In genomic region chr2:12023402-12024111, GRCm38 (mm10) we compare ENCODE assay signal across 8 mouse cellular contexts.
DNase-seq lines count a peak whose midpoint lies in the region; ATAC-seq and TF ChIP-seq lines count a peak whose summit lies in the region.

No protein-coding gene starts in this region.

- H3K36me3 ChIP-seq in intestine, embryonic 16.5 days (ENCODE audit: control insufficient read depth, insufficient read depth, low read length): no peaks in the 10 kb centered on the region
- no peaks in the 10 kb centered on the region for H3K36me3 ChIP-seq in lung, embryonic 14.5 days (ENCODE audit: insufficient read depth)

- no peak for TF ChIP-seq POLR2A in bone marrow macrophage, adult 2 months (IDR thresholded peaks at IDR 0.05; ENCODE audit: borderline replicate concordance, low read depth, low read length)
- TF ChIP-seq POLR2A in cerebellum, adult 2 months (IDR thresholded peaks at IDR 0.05; ENCODE audit: borderline replicate concordance, insufficient read depth, low read length): no peak

- peak; percentile 55 for ATAC-seq in intestine, embryonic 16.5 days
- ATAC-seq in lung, embryonic 14.5 days (ENCODE audit: insufficient read depth): peak; percentile 92
- ATAC-seq in megakaryocyte-erythroid progenitor cell, adult 5-6 weeks (replicated peaks; ENCODE audit: low FRiP score, low TSS enrichment, poor library complexity, severe bottlenecking): no peak

- H3K9me3 ChIP-seq in intestine, embryonic 16.5 days (ENCODE audit: control insufficient read depth, low read length): no peaks in the 10 kb centered on the region
- no peaks in the 10 kb centered on the region for H3K9me3 ChIP-seq in lung, embryonic 14.5 days (ENCODE audit: low read depth, low read length)

- H3K27ac ChIP-seq in bone marrow macrophage, adult 2 months (ENCODE audit: insufficient read depth, low read depth, low read length): peak overlapping the region; percentile 64
- H3K27ac ChIP-seq in intestine, embryonic 16.5 days (ENCODE audit: low read length): peak overlapping the region; percentile 37
- peak overlapping the region; percentile 85 for H3K27ac ChIP-seq in lung, embryonic 14.5 days (ENCODE audit: low read depth)
- no peak overlapping the region for H3K27ac ChIP-seq in cerebellum, adult 2 months (ENCODE audit: insufficient read depth, low read length)

- no peak overlapping the region for H3K4me3 ChIP-seq in bone marrow macrophage, adult 2 months (ENCODE audit: insufficient read depth, low read length)
- no peak overlapping the region for H3K4me3 ChIP-seq in intestine, embryonic 16.5 days (ENCODE audit: low read length)
- no peak overlapping the region for H3K4me3 ChIP-seq in lung, embryonic 14.5 days (ENCODE audit: low read depth, low read length)
- no peak overlapping the region for H3K4me3 ChIP-seq in cerebellum, adult 2 months (replicated peaks; ENCODE audit: insufficient read depth, low read depth, low read length)

- DNase-seq in adrenal gland, adult 18-20 months (ENCODE audit: low spot score in 2 of 2): peak; percentile 32 to 52
- peak; percentile 89 for DNase-seq in lung, embryonic 14.5 days
- DNase-seq in frontal cortex, postnatal 36 days (ENCODE audit: low spot score in 2 of 2): no peak
- DNase-seq in cerebellum, adult 2 months: no peak
- DNase-seq in layer of hippocampus, postnatal 25 days (ENCODE audit: extremely low spot score in 1 of 2, low spot score in 1 of 2): no peak

- no peak overlapping the region for H3K4me2 ChIP-seq in intestine, embryonic 16.5 days (ENCODE audit: low read depth, low read length)
- H3K4me2 ChIP-seq in lung, embryonic 14.5 days: peak overlapping the region; percentile 29

- H3K9ac ChIP-seq in intestine, embryonic 16.5 days (ENCODE audit: low read depth, low read length): no peak overlapping the region
- H3K9ac ChIP-seq in lung, embryonic 14.5 days: no peak overlapping the region

- WGBS in intestine, embryonic 16.5 days: 42% methylated on average over 10 of the region's 10 CpGs
- 17% methylated on average over 10 of the region's 10 CpGs for WGBS in lung, embryonic 14.5 days
- WGBS in cerebellum, adult 2 months: 20% methylated on average over 10 of the region's 10 CpGs

- no peak for TF ChIP-seq CTCF in bone marrow macrophage, adult 2 months (IDR thresholded peaks at IDR 0.05; ENCODE audit: low read depth, low read length)
- no peak for TF ChIP-seq CTCF in lung, embryonic 14.5 days (IDR thresholded peaks at IDR 0.05; ENCODE audit: low read depth)
- TF ChIP-seq CTCF in cerebellum, adult 2 months (IDR thresholded peaks at IDR 0.05; ENCODE audit: borderline replicate concordance, insufficient read depth, low read depth, low read length): no peak

- H3K27me3 ChIP-seq in intestine, embryonic 16.5 days (replicated peaks; ENCODE audit: control insufficient read depth, insufficient read depth, low read length): no peaks in the 10 kb centered on the region
- H3K27me3 ChIP-seq in lung, embryonic 14.5 days (ENCODE audit: insufficient read depth, low read length): no peaks in the 10 kb centered on the region
- no peaks in the 10 kb centered on the region for H3K27me3 ChIP-seq in cerebellum, adult 2 months (ENCODE audit: control insufficient read depth, insufficient read depth, low read length)

- H3K4me1 ChIP-seq in bone marrow macrophage, adult 2 months (ENCODE audit: control insufficient read depth, insufficient read depth, low read length): peaks cover 16% of the 10 kb centered on the region
- peaks cover 8% of the 10 kb centered on the region; the same call in 1 of the 2 replicates for H3K4me1 ChIP-seq in intestine, embryonic 16.5 days (ENCODE audit: control insufficient read depth, insufficient read depth, low read length)
- peaks cover 15% of the 10 kb centered on the region; the same call in 1 of the 2 replicates for H3K4me1 ChIP-seq in lung, embryonic 14.5 days (ENCODE audit: insufficient read depth)
- H3K4me1 ChIP-seq in cerebellum, adult 2 months (ENCODE audit: control insufficient read depth, insufficient read depth, low read length): 0 out of 2 replicates have a peak, but pooled peaks cover 4% of the 10 kb centered on the region

Comparison
In these comparisons a context has a peak if more than half of its experiments do, and no peak if none do; other contexts are left out.
1. DNase-seq: peak in adrenal gland, adult 18-20 months (2 of 2) and lung, embryonic 14.5 days (single experiment); none in frontal cortex, postnatal 36 days (0 of 2), cerebellum, adult 2 months (0 of 2) and layer of hippocampus, postnatal 25 days (0 of 2).